Mouse (Mus musculus): ENCODE results near the gene Pih1d2. TPM values are rescaled to one million over a fixed set of nuclear protein-coding genes. Genes with fewer than 3 reads are reported as not detected.

Gene Pih1d2
- 2.6 and 2.8 TPM in 2 replicates for polyA plus RNA-seq (2015; fragmentation: Nextera tagmentation; extraction: Ambion mirVana)

DNA sequence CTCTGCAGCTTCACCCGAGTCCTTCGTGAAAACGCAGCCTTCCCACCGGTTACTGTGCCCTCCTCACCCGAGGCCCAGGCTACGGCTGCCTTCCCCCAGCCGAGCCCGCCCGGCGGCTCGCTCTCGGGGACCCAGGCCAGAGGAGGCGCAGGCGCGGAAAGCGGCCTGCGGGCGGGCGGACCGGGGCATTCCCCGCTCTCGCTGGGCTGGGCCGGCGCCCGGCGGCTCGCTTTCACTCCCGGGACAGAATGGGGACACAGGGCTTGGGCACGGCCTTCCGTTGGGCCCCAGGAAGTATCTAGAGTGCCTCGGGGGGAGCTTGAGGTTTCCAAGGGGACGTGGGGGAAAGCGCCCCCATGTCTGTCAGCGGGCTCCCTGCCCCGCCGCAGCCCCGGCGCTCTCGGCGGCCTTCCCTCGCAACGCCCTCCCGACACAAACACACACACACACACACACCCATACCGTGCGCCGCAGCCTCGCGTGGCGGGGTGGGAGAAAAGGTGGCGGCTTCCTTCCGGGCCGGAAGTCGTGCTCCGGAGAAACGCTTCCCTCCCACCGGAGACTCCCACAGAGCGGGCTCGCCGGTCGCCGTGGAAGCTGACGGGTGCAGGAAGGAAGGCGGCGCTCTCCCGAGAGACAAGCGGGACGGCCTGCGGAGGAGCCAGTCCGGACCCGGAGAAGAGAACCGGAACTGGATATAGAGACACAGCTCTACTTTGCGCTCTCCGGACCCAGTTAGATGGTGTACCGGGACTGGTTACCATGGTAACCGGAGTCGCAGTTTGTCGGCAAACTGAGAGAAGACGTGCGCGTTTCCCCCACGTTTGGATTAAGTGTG is at the start of gene Pih1d2, which contains the start of gene Nkapd1:
TSS of gene Pih1d2 (plus strand) at position 556 of the 838 bp plus-strand sequence.
TSS of gene Nkapd1 (minus strand) at position 699 of the 838 bp plus-strand sequence.
- Histone ChIP-seq H3K27ac (peak within 1 kb of the TSS; percentile 96), H3K27me3 (no peaks in the 10 kb centered on the region), H3K4me2 (peak within 1 kb of the TSS; percentile 59), H3K4me3 (peak within 1 kb of the TSS; percentile 100), H3K4me1 (peaks cover 11% of the 10 kb centered on the region), H3K36me3 (peaks cover 31% of the 10 kb centered on the region), H3K9ac (peak within 1 kb of the TSS; percentile 99), H3K9me3 (no peaks in the 10 kb centered on the region)
- WGBS: under 1% methylated on average over 75 of the region's 81 CpGs
- peak; percentile 90 for ATAC-seq (ENCODE audit: insufficient number of reproducible peaks, low FRiP score, low TSS enrichment, low read depth)

DNA sequence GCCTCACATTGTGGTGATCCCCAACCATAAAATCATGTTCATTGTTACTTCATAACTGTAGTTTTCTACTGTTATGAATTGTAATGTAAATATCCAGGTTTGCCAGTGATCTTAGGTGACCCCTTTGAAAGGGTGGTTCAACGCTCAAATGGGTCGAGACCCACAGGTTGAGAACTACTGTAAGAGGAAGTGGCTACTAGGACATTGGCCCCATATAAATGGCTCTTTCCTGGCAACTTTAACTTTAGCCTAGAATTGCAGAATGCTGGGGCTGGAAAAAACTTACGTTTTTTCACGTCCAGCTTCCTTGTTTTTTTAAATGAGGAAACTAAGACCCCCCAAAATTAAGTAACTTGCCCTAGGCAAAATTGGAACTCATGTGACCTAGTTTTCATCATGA is 49.7 kb upstream of the Pih1d2 start:
- Histone ChIP-seq H3K9me3 (no peaks in the 10 kb centered on the region), H3K9ac (no peak overlapping the region), H3K4me2 (no peak overlapping the region), H3K27ac (no peak overlapping the region), H3K36me3 (no peaks in the 10 kb centered on the region), H3K27me3 (no peaks in the 10 kb centered on the region), H3K4me1 (no peaks in the 10 kb centered on the region), H3K4me3 (no peak overlapping the region)
- 76% methylated on average over 4 of the region's 4 CpGs for WGBS
- ATAC-seq (ENCODE audit: insufficient number of reproducible peaks, low FRiP score, low TSS enrichment, low read depth): no peak

DNA sequence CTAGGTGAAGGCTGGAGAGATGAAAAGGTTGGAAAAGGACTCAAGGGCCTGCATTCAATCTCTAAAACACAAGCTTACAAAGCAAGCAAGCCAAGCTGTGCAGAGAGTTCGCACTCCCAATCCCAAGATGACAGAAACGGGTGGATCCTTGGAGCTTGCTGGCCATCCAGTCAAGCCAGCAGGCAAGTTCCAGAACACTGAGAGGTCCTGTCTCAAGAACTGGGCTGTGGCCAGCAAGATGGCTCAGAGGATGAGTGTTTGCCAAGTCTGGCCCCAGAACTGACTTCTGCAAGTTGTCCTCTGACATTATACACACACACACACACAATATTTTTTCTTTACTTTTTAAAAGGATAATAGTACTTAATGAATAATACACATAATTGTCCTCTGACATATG is 49.2 kb upstream of the Pih1d2 start:
- H3K4me2 ChIP-seq: no peak overlapping the region
- no peaks in the 10 kb centered on the region for H3K27me3 ChIP-seq
- no peak overlapping the region for H3K27ac ChIP-seq
- no peak for ATAC-seq (ENCODE audit: insufficient number of reproducible peaks, low FRiP score, low TSS enrichment, low read depth)
- no peaks in the 10 kb centered on the region for H3K4me1 ChIP-seq
- H3K4me3 ChIP-seq: no peak overlapping the region
- WGBS: 71% methylated on average over 2 of the region's 2 CpGs
- H3K36me3 ChIP-seq: no peaks in the 10 kb centered on the region
- H3K9me3 ChIP-seq: no peaks in the 10 kb centered on the region
- no peak overlapping the region for H3K9ac ChIP-seq

DNA sequence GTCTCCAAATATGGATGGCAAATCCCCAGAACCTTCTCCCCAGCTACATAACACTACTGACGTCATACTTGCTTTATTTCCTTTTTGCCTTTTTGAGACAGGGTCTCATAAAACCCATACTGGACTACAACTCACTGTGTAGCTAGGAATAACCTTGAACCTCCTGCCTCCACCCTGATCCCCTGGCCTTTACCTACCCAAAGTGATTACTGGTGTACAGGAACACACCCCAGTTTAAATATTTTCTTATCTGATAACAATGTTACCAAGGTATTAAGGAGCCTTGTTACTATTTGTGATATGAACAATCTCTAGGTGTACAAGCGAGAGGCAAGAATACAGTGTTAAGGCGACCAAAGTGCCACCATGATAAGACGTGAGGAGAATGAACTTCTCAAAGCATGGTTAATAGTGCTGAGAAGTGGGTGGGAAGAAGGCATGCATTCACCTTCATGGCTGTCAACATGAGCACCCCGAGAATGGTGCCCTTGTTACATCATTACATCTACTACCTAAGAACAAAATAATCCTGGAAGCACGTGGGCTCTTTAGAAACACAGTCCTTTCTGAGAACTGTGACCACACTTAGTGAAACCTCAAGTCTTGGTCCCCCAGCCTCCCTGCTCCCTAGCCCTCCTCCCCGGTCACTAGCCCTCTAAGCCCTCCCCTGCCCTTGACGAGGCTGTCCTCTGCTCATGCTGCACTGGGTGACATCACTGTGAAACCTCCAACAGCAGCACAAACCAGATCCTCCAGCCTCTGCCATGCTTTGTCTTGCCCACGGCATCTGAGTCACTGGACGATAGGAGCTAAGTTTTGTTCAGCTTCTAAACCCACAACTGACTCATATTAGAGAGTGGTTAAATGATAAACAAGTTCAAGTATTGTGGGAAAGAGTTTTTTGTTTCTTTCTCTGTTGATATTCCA is 47.3 kb upstream of the Pih1d2 start:
- no peak overlapping the region for H3K4me2 ChIP-seq
- H3K4me1 ChIP-seq: no peaks in the 10 kb centered on the region
- no peaks in the 10 kb centered on the region for H3K9me3 ChIP-seq
- no peaks in the 10 kb centered on the region for H3K27me3 ChIP-seq
- no peaks in the 10 kb centered on the region for H3K36me3 ChIP-seq
- WGBS: 68% methylated on average over 10 of the region's 10 CpGs
- no peak overlapping the region for H3K9ac ChIP-seq
- ATAC-seq (ENCODE audit: insufficient number of reproducible peaks, low FRiP score, low TSS enrichment, low read depth): no peak
- no peak overlapping the region for H3K27ac ChIP-seq
- H3K4me3 ChIP-seq: no peak overlapping the region

DNA sequence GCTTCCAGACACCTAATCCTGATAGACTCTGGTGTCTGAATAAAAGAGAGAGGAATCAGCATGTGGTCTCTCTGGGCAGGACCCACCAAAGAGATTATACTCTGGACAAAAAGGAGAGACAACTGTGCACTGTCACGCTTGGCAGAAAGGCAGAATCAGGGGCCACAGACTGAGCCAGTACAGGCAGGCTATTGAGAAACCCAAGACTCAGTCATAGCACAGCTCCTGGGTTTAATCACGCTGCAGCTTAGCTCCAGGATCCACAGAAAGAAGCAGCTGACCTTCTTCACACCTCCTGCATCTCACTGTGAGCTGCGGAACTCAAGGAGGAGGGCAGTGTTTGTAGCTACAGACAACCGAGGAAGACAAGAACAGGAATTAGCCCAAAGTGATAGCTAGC is 36.8 kb upstream of the Pih1d2 start:
- Histone ChIP-seq H3K27me3 (no peaks in the 10 kb centered on the region), H3K4me2 (no peak overlapping the region), H3K36me3 (no peaks in the 10 kb centered on the region), H3K4me3 (no peak overlapping the region), H3K9ac (no peak overlapping the region), H3K9me3 (no peaks in the 10 kb centered on the region), H3K27ac (no peak overlapping the region), H3K4me1 (no peaks in the 10 kb centered on the region)
- 48% methylated on average over 4 of the region's 4 CpGs for WGBS
- no peak for ATAC-seq (ENCODE audit: insufficient number of reproducible peaks, low FRiP score, low TSS enrichment, low read depth)

DNA sequence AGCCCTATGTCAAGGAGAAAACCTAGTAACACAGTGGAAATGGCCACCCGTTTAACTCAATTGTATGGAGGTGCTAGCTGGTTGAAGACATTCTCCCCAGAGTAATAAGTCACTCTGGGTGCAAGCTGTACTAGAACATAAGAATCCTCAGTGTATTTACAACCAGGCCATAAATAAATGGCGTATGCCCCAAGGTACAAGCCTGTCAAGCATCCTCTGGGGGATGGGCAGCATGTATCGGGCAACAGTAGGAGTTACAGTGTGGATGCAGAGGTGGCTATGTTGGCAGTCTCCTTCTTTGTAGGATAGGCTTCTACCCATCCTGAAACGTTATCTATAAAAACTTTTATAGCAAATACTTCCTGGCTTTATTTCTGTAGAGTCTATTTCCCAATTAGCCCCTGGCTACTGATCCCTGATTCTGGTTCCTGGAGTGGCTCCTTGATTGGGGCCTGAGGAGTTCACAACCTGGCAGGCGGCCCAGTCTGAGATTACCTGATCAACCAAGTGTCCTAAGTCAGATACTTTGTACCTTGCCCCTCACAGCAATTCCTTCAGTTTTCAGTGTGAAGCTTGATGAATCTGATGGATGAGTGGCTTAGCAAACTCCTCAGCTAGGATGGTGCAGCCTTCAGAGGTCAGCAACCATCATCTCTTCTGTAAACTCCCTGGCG is 31.8 kb upstream of the Pih1d2 start:
- Histone ChIP-seq H3K4me1 (no peaks in the 10 kb centered on the region), H3K4me3 (no peak overlapping the region), H3K36me3 (no peaks in the 10 kb centered on the region), H3K27ac (no peak overlapping the region), H3K27me3 (no peaks in the 10 kb centered on the region), H3K9me3 (no peaks in the 10 kb centered on the region), H3K9ac (no peak overlapping the region), H3K4me2 (no peak overlapping the region)
- WGBS: 58% methylated on average over 6 of the region's 6 CpGs
- no peak for ATAC-seq (ENCODE audit: insufficient number of reproducible peaks, low FRiP score, low TSS enrichment, low read depth)

DNA sequence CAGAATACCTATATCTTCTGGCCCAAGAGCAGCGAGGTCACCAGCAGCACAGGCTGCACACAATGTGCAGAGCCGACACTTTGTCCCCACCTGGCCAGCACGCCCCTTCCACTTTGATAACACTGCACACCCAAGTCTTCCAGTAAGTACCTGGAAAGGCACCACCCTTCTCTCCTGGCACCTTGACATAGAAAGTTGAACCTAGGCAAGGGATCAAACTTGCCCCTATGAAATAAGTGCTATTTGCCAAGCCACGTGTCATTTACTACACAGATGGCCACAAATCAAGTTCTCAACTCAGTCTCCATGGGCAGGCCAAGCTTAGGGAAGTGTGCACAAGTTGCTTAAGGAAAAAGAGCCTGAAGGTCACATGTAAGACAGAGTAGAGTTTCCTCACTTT is 30.2 kb upstream of the Pih1d2 start:
- H3K4me3 ChIP-seq: no peak overlapping the region
- 80% methylated on average over 4 of the region's 4 CpGs for WGBS
- no peak for ATAC-seq (ENCODE audit: insufficient number of reproducible peaks, low FRiP score, low TSS enrichment, low read depth)

DNA sequence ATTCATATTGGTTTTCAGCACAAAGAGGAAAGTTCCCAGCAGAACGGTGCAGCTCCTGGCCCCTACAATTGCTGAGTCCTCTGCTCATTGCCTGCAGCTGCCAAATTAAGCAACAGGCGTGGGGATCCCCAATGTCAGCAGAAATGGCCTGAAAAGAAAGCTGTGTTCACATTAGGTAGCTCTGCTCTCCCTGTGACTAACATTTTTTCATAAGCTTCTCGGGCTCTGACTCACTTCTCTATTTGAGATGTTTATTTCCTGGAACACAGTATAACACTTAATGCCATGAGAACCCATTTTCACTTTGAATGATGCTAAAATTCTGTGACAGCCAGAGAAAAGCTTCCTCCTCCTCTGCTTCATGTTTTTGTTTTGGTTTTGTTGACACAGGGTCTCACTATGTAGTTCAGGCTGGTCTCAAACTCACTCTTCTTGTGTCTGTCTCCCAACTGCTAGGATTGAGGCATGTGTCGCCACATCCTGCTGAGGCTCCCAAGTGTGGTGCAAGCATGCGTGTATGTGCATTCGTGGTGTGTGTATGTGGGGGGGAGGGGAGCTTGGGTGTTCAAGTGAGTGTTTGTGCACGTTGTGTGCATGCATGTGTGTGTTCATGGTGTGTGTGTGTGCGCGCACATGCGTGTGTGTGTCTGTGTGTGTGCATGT is 26.1 kb upstream of the Pih1d2 start:
- Histone ChIP-seq H3K4me1 (no peaks in the 10 kb centered on the region), H3K4me3 (no peak overlapping the region), H3K27me3 (no peaks in the 10 kb centered on the region), H3K4me2 (no peak overlapping the region), H3K36me3 (peaks cover 13% of the 10 kb centered on the region), H3K9ac (no peak overlapping the region), H3K9me3 (no peaks in the 10 kb centered on the region), H3K27ac (no peak overlapping the region)
- 69% methylated on average over 10 of the region's 10 CpGs for WGBS
- no peak for ATAC-seq (ENCODE audit: insufficient number of reproducible peaks, low FRiP score, low TSS enrichment, low read depth)

More for the DNA sequence above, 30.2 kb upstream of the Pih1d2 start:
- Histone ChIP-seq H3K9me3 (no peaks in the 10 kb centered on the region), H3K36me3 (no peaks in the 10 kb centered on the region), H3K4me1 (no peaks in the 10 kb centered on the region), H3K4me2 (no peak overlapping the region), H3K27ac (no peak overlapping the region), H3K9ac (no peak overlapping the region), H3K27me3 (no peaks in the 10 kb centered on the region)

DNA sequence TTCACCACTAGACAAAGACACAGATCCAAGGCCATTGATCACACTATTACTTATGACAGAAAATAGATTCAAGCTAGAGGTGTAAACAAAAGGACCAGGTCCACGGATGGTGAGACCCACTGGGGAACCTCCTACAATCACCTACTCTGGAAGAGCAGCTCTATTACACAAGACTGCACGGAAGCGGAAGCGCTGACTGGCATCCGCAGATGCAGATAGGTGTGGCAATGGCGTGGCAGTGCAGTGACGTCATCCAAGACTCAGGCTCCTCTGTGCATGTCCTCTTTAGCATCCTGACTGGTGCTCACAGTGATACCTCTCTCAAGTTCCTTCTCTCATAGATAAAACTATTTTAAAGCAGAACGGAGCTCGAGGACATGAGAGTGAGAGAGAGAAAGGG is 24.2 kb upstream of the Pih1d2 start:
- no peak overlapping the region for H3K27ac ChIP-seq
- no peak overlapping the region for H3K4me2 ChIP-seq
- H3K4me1 ChIP-seq: no peaks in the 10 kb centered on the region
- H3K4me3 ChIP-seq: no peak overlapping the region
- ATAC-seq (ENCODE audit: insufficient number of reproducible peaks, low FRiP score, low TSS enrichment, low read depth): no peak
- no peak overlapping the region for H3K9ac ChIP-seq
- H3K9me3 ChIP-seq: no peaks in the 10 kb centered on the region
- peaks cover 30% of the 10 kb centered on the region for H3K36me3 ChIP-seq
- no peaks in the 10 kb centered on the region for H3K27me3 ChIP-seq
- WGBS: 86% methylated on average over 9 of the region's 9 CpGs

DNA sequence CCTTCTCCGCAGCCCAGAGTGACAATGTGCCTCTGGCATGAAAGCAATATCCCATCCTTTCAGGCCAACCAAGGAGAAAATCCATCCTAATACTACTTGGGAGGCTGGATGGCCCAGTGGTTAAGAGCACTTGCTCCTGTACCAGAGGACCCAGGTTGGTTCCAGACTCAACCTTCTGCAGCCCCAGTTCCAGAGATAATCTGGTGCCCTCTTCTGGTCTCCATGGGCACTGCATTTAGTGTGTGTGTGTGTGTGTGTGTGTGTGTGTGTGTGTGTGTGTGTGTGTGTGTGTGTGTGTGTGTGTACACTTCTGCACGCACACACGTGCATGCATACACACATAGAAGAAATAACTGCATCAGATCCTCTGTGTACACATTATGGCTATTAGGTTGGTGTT is 23.6 kb upstream of the Pih1d2 start:
- no peak overlapping the region for H3K4me2 ChIP-seq
- no peaks in the 10 kb centered on the region for H3K4me1 ChIP-seq
- ATAC-seq (ENCODE audit: insufficient number of reproducible peaks, low FRiP score, low TSS enrichment, low read depth): no peak
- H3K9ac ChIP-seq: no peak overlapping the region
- no peak overlapping the region for H3K4me3 ChIP-seq
- H3K27ac ChIP-seq: no peak overlapping the region
- WGBS: 100% methylated on average over 3 of the region's 3 CpGs
- peaks cover 36% of the 10 kb centered on the region for H3K36me3 ChIP-seq
- no peaks in the 10 kb centered on the region for H3K9me3 ChIP-seq
- H3K27me3 ChIP-seq: no peaks in the 10 kb centered on the region

DNA sequence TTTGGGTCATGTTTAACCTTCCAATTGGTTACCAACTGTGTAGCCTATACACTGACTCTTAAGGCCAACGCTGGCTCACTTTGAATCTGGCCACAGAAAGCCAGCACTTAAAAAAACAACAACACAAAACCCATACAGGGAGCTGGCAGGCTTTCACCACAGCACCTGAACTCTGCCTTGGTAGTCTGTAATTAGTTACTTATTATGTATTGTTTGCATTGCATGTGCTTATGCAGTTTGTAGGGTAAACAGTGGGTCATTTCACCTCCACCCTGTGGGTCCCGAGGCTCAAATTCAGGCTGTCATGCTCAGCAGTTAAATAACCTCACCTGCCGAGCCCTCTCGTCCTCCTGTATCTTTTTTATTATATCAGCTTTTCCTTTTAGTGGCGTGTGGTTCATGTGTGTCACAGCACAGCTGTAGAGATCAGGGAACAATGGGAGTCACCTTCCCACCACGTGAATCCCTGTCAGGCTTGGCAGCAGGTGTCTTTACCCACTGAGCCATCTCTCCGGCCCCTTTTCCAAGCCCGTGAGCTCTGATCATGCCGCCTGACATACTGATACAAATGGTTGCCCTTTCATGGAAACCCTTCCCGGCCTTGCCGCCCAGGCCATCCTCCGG is 22.2 kb upstream of the Pih1d2 start:
- no peaks in the 10 kb centered on the region for H3K4me1 ChIP-seq
- WGBS: 77% methylated on average over 12 of the region's 12 CpGs
- H3K36me3 ChIP-seq: peaks cover 48% of the 10 kb centered on the region
- ATAC-seq (ENCODE audit: insufficient number of reproducible peaks, low FRiP score, low TSS enrichment, low read depth): no peak
- no peak overlapping the region for H3K4me3 ChIP-seq
- H3K4me2 ChIP-seq: no peak overlapping the region
- H3K27me3 ChIP-seq: no peaks in the 10 kb centered on the region
- H3K9me3 ChIP-seq: no peaks in the 10 kb centered on the region
- no peak overlapping the region for H3K9ac ChIP-seq
- no peak overlapping the region for H3K27ac ChIP-seq
